Mouse (Mus musculus) lung, embryonic 14.5 days (tissue): ENCODE data around the gene Dnajc7. TPM values are rescaled to one million over a fixed set of nuclear protein-coding genes. Genes with fewer than 3 reads are reported as not detected.
"Not testable (repeated sequence)": the region's sequence is repeated elsewhere in the genome, so short reads cannot be mapped to it uniquely, and the experiment has no call there.

ENCODE experiments used
- ATAC-seq: fragments of 200-750 bp; cut with Nextera tagmentation; 2 replicates; pipeline ENCODE4 v1.8.0; 2017; ENCODE audit warnings: mild to moderate bottlenecking, moderate TSS enrichment, moderate library complexity; ENCODE audit not compliant: insufficient read depth
- DNase-seq: peaks from one replicate; pipeline ENCODE4 v3.0.0-alpha.2; 2015
- H3K27ac ChIP-seq: fragments of 300-500 bp; sonication (generic); 2 replicates; pipeline ENCODE4 v1.5.1; 2014; ENCODE audit warnings: low read depth, mild to moderate bottlenecking, moderate library complexity
- H3K27me3 ChIP-seq: fragments of 300-500 bp; sonication (generic); 2 replicates; pipeline ENCODE4 v1.6.1; 2014; ENCODE audit warnings: low read length, control low read depth; ENCODE audit not compliant: insufficient read depth
- H3K36me3 ChIP-seq: fragments of 300-500 bp; sonication (generic); 2 replicates; pipeline ENCODE4 v1.6.1; 2014; ENCODE audit warnings: control low read depth; ENCODE audit not compliant: insufficient read depth
- H3K4me1 ChIP-seq: fragments of 300-500 bp; sonication (generic); 2 replicates; pipeline ENCODE4 v1.6.1; 2014; ENCODE audit warnings: antibody characterized with exemption, control low read depth; ENCODE audit not compliant: insufficient read depth
- H3K4me2 ChIP-seq: fragments of 300-500 bp; sonication (generic); 2 replicates; pipeline ENCODE4 v1.6.1; 2014; ENCODE audit warnings: mild to moderate bottlenecking
- H3K4me3 ChIP-seq: fragments of 300-500 bp; sonication (generic); 2 replicates; pipeline ENCODE4 v1.5.1; 2014; ENCODE audit warnings: low read depth, low read length
- H3K9ac ChIP-seq: fragments of 300-500 bp; sonication (generic); 2 replicates; pipeline ENCODE4 v1.6.1; 2014
- H3K9me3 ChIP-seq: fragments of 300-500 bp; sonication (generic); 2 replicates; pipeline ENCODE4 v1.6.1; 2016; ENCODE audit warnings: low read depth, low read length, control low read depth
- CTCF ChIP-seq: IDR thresholded peaks from 2 replicates; pipeline ENCODE4 v1.5.1; 2016; ENCODE audit warnings: antibody characterized with exemption, low read depth
- WGBS: fragments of 180-500 bp; shearing (Covaris S2); extraction: QIAGEN DNeasy Blood & Tissue Kit; methylation state at CpG from one replicate; pipeline ENCODE4 v1.1.7; 2014; 5-methylcytosine and 5-hydroxymethylcytosine counted together
- polyA plus RNA-seq: library from polyadenylated mRNA; unstranded; fragments of >200 nt; fragmentation: Nextera tagmentation; extraction: Ambion mirVana; gene quantifications from 2 replicates; pipeline ENCODE4 v1.2.1, GENCODE M21; 2014

The Dnajc7 gene
- polyA plus RNA-seq, 1 experiment from 2014 or later: 79.4 TPM

- 89% methylated on average over 2 of the region's 2 CpGs for WGBS
- Histone ChIP-seq H3K27me3 (no peaks in the 10 kb centered on the region), H3K36me3 (no peaks in the 10 kb centered on the region), H3K9ac (no peak overlapping the region), H3K9me3 (no peaks in the 10 kb centered on the region), H3K27ac (no peak overlapping the region), H3K4me2 (no peak overlapping the region), H3K4me3 (no peak overlapping the region), H3K4me1 (0 out of 2 replicates have a peak, but pooled peaks cover 5% of the 10 kb centered on the region)
- TF ChIP-seq CTCF: no peak
- DNase-seq (no peak), ATAC-seq (no peak)
These were observed 78.4 kb downstream of the Dnajc7 start for GRCm38 (mm10) chr11:100541577-100541976.

- DNase-seq (no peak), ATAC-seq (no peak)
- 30% methylated on average over 6 of the region's 6 CpGs for WGBS
- H3K27ac ChIP-seq: no peak overlapping the region
- H3K4me3 ChIP-seq: no peak overlapping the region
- no peaks in the 10 kb centered on the region for H3K27me3 ChIP-seq
- 0 out of 2 replicates have a peak, but pooled peaks cover 5% of the 10 kb centered on the region for H3K4me1 ChIP-seq
- H3K4me2 ChIP-seq: no peak overlapping the region
- H3K9me3 ChIP-seq: no peaks in the 10 kb centered on the region
- TF ChIP-seq CTCF: no peak
- H3K36me3 ChIP-seq: no peaks in the 10 kb centered on the region
- H3K9ac ChIP-seq: no peak overlapping the region
These were observed 79.0 kb downstream of the Dnajc7 start for GRCm38 (mm10) chr11:100540966-100541365.

GRCm38 (mm10) chr11:100536466-100536865 is 83.5 kb downstream of the Dnajc7 start:
- no peaks in the 10 kb centered on the region for H3K4me1 ChIP-seq
- H3K4me3 ChIP-seq: no peak overlapping the region
- no peak for ATAC-seq
- H3K27me3 ChIP-seq: no peaks in the 10 kb centered on the region
- no peak overlapping the region for H3K4me2 ChIP-seq
- H3K36me3 ChIP-seq: no peaks in the 10 kb centered on the region
- H3K9ac ChIP-seq: no peak overlapping the region
- H3K9me3 ChIP-seq: no peaks in the 10 kb centered on the region
- DNase-seq: no peak
- no peak for TF ChIP-seq CTCF
- H3K27ac ChIP-seq: no peak overlapping the region

- no peaks in the 10 kb centered on the region for H3K4me1 ChIP-seq
- no peak for ATAC-seq
- no peak for DNase-seq
- H3K27ac ChIP-seq: no peak overlapping the region
- H3K9me3 ChIP-seq: no peaks in the 10 kb centered on the region
- no peaks in the 10 kb centered on the region for H3K36me3 ChIP-seq
- no peak overlapping the region for H3K4me2 ChIP-seq
- no peak for TF ChIP-seq CTCF
- no peaks in the 10 kb centered on the region for H3K27me3 ChIP-seq
- 83% methylated on average over 1 of the region's 1 CpGs for WGBS
- H3K4me3 ChIP-seq: no peak overlapping the region
- H3K9ac ChIP-seq: no peak overlapping the region
These were observed 84.0 kb downstream of the Dnajc7 start for GRCm38 (mm10) chr11:100535996-100536395.

GRCm38 (mm10) chr11:100534821-100535220 is 85.1 kb downstream of the Dnajc7 start:
- WGBS: 83% methylated on average over 6 of the region's 6 CpGs
- not testable (repeated sequence) for DNase-seq, H3K27me3 ChIP-seq, H3K4me3 ChIP-seq, H3K27ac ChIP-seq, H3K9me3 ChIP-seq, H3K4me2 ChIP-seq, H3K9ac ChIP-seq, ATAC-seq, H3K36me3 ChIP-seq, H3K4me1 ChIP-seq

GRCm38 (mm10) chr11:100534411-100534810 is 85.6 kb downstream of the Dnajc7 start:
- H3K4me3 ChIP-seq, H3K9ac ChIP-seq, ATAC-seq, H3K4me2 ChIP-seq, H3K27me3 ChIP-seq, H3K27ac ChIP-seq, H3K9me3 ChIP-seq, DNase-seq, H3K4me1 ChIP-seq, H3K36me3 ChIP-seq: not testable (repeated sequence)
- WGBS: 87% methylated on average over 2 of the region's 2 CpGs

GRCm38 (mm10) chr11:100533871-100534270 is 86.1 kb downstream of the Dnajc7 start:
- no peaks in the 10 kb centered on the region for H3K4me1 ChIP-seq
- no peak for TF ChIP-seq CTCF
- 76% methylated on average over 6 of the region's 6 CpGs for WGBS
- no peak overlapping the region for H3K9ac ChIP-seq
- H3K27me3 ChIP-seq: no peaks in the 10 kb centered on the region
- ATAC-seq (no peak), DNase-seq (no peak)
- no peaks in the 10 kb centered on the region for H3K36me3 ChIP-seq
- H3K4me2 ChIP-seq: no peak overlapping the region
- H3K27ac ChIP-seq: no peak overlapping the region
- no peaks in the 10 kb centered on the region for H3K9me3 ChIP-seq
- no peak overlapping the region for H3K4me3 ChIP-seq

Other genes with a start within 250 kb of the Dnajc7 start
- gene Jup, start 222.4 kb downstream of the Dnajc7 start, polyA plus RNA-seq: 88.3 and 93.1 TPM in 2 replicates
- gene P3h4, start 205.3 kb downstream of the Dnajc7 start, polyA plus RNA-seq: 64.5 and 67.3 TPM in 2 replicates
- 135 and 146 TPM in 2 replicates for gene Fkbp10, start 204.5 kb downstream of the Dnajc7 start, polyA plus RNA-seq
- gene Nt5c3b, start 178.4 kb downstream of the Dnajc7 start, polyA plus RNA-seq: 127 and 136 TPM in 2 replicates
- gene Klhl10, start 178.3 kb downstream of the Dnajc7 start, polyA plus RNA-seq: 0.24 and 0.58 TPM in 2 replicates
- gene Klhl11, start 147.4 kb downstream of the Dnajc7 start, polyA plus RNA-seq: 10.9 and 12.3 TPM in 2 replicates
- 140 and 146 TPM in 2 replicates for gene Acly, start 92.2 kb downstream of the Dnajc7 start, polyA plus RNA-seq
- gene Ttc25, start 74.6 kb downstream of the Dnajc7 start, polyA plus RNA-seq: 0.74 and 0.87 TPM in 2 replicates
- gene Cnp, start 45.3 kb downstream of the Dnajc7 start, polyA plus RNA-seq: 24.4 and 25.4 TPM in 2 replicates
- 60.3 and 65.4 TPM in 2 replicates for gene Nkiras2, start 924 bp downstream of the Dnajc7 start, polyA plus RNA-seq
- gene Zfp385c, start 72.3 kb upstream of the Dnajc7 start, polyA plus RNA-seq: not detected in 2 replicates
- gene Dhx58, start 84.1 kb upstream of the Dnajc7 start, polyA plus RNA-seq: 3.1 and 3.3 TPM in 2 replicates
- gene Kat2a, start 92.3 kb upstream of the Dnajc7 start, polyA plus RNA-seq: 68.9 and 73.6 TPM in 2 replicates
- gene Hspb9, start 93.7 kb upstream of the Dnajc7 start, polyA plus RNA-seq: 0.46 and 0.97 TPM in 2 replicates
- gene Rab5c, start 118.0 kb upstream of the Dnajc7 start, polyA plus RNA-seq: 49.9 and 51.3 TPM in 2 replicates
- gene Kcnh4, start 139.8 kb upstream of the Dnajc7 start, polyA plus RNA-seq: not detected in 2 replicates
- gene Hcrt, start 142.8 kb upstream of the Dnajc7 start, polyA plus RNA-seq: not detected in 2 replicates
- 2.3 and 2.9 TPM in 2 replicates for gene Ghdc, start 150.8 kb upstream of the Dnajc7 start, polyA plus RNA-seq
- gene Stat5b, start 230.6 kb upstream of the Dnajc7 start, polyA plus RNA-seq: 26.6 and 27.9 TPM in 2 replicates
- 5.4 and 5.8 TPM in 2 replicates for gene Stat5a, start 239.2 kb upstream of the Dnajc7 start, polyA plus RNA-seq